Mouse (Mus musculus): Measurements from ENCODE around the gene Gucy2d. TPM values are rescaled to one million over a fixed set of nuclear protein-coding genes. Genes with fewer than 3 reads are reported as not detected.

The Gucy2d gene
- total and polyA plus RNA-seq, 2 experiments from 2014 or later: 0.08 TPM; not detected in 1

DNA sequence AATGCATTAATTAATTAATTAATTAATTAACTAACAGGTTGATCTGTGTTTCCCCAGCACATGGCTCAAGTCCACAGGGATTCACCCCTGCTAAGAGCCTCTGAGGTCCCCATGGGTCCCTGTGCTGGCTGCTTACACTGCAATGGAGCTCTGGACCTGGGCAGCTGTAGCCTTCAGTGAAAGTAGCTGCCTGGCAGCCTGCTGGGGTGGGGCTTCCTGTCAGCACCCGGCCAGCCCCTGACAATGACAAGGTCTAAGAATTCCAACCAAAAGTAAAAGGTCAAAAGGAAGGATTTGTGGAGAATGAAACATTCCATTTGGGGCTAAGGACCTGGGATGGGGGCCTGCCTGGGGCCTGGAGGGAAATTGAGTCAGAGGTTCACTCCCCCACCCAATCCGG, 53.1 kb downstream of the Gucy2d start:
- Histone ChIP-seq H3K36me3 (replicated peaks; ENCODE audit: control insufficient read depth, insufficient read depth, low read length) (no peaks in the 10 kb centered on the region), H3K9ac (replicated peaks; ENCODE audit: low read depth, low read length) (no peak overlapping the region), H3K4me1 (ENCODE audit: control insufficient read depth, insufficient read depth) (0 out of 2 replicates have a peak, but pooled peaks cover 7% of the 10 kb centered on the region), H3K4me2 (ENCODE audit: low read depth, low read length) (no peak overlapping the region), H3K9me3 (replicated peaks; ENCODE audit: control insufficient read depth, low read length) (no peaks in the 10 kb centered on the region), H3K27ac (ENCODE audit: low read depth) (no peak overlapping the region), H3K4me3 (ENCODE audit: low read depth, low read length) (no peak overlapping the region), H3K27me3 (ENCODE audit: control insufficient read depth, insufficient read depth, low read length) (peaks cover 4% of the 10 kb centered on the region; the same call in 1 of the 2 replicates)
- no peak for TF ChIP-seq EP300 (IDR thresholded peaks at IDR 0.05; ENCODE audit: low read depth)
- TF ChIP-seq CTCF (IDR thresholded peaks at IDR 0.05; ENCODE audit: low read depth): no peak
- DNase-seq (ENCODE audit: low spot score): no peak
- no peak for ATAC-seq (ENCODE audit: insufficient read depth, low read depth)
- WGBS: 47% methylated on average over 2 of the region's 2 CpGs

DNA sequence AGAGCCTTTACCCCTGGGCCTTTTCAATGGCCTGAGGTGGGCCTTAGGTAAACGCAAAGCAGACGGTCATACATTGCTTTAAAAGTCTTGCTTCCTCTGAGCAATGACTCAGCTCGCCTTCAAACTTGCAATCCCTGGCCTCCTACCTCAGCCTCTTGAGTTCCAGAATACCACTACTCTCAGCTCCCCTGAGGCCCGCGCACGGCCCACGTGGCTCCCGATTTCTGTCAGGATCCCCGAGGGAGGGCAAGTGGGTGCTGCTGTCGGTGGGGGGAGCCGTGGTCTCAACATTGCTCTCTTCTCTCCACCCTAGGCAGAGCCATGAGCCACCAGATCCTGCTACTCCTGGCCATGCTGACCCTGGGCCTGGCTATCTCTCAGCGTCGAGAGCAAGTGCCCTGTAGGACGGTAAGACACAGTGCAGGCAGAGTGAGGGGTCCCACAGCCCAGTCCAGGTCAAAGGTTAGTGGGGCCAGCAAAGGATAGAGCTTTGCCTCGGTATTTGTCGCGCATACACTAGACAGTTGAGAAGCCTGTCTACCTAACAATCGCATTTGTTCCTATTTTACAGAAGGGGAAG, 53.8 kb downstream of the Gucy2d start:
- 0 out of 2 replicates have a peak, but pooled peaks cover 7% of the 10 kb centered on the region for H3K4me1 ChIP-seq (ENCODE audit: control insufficient read depth, insufficient read depth)
- H3K27me3 ChIP-seq (ENCODE audit: control insufficient read depth, insufficient read depth, low read length): no peaks in the 10 kb centered on the region
- ATAC-seq (ENCODE audit: insufficient read depth, low read depth): no peak
- no peak for DNase-seq (ENCODE audit: low spot score)
- WGBS: 54% methylated on average over 18 of the region's 18 CpGs
- no peak overlapping the region for H3K27ac ChIP-seq (ENCODE audit: low read depth)
- no peak for TF ChIP-seq CTCF (IDR thresholded peaks at IDR 0.05; ENCODE audit: low read depth)
- no peak for TF ChIP-seq EP300 (IDR thresholded peaks at IDR 0.05; ENCODE audit: low read depth)
- no peak overlapping the region for H3K9ac ChIP-seq (replicated peaks; ENCODE audit: low read depth, low read length)
- H3K4me2 ChIP-seq (ENCODE audit: low read depth, low read length): no peak overlapping the region
- H3K4me3 ChIP-seq (ENCODE audit: low read depth, low read length): no peak overlapping the region
- no peaks in the 10 kb centered on the region for H3K9me3 ChIP-seq (replicated peaks; ENCODE audit: control insufficient read depth, low read length)
- no peaks in the 10 kb centered on the region for H3K36me3 ChIP-seq (replicated peaks; ENCODE audit: control insufficient read depth, insufficient read depth, low read length)

DNA sequence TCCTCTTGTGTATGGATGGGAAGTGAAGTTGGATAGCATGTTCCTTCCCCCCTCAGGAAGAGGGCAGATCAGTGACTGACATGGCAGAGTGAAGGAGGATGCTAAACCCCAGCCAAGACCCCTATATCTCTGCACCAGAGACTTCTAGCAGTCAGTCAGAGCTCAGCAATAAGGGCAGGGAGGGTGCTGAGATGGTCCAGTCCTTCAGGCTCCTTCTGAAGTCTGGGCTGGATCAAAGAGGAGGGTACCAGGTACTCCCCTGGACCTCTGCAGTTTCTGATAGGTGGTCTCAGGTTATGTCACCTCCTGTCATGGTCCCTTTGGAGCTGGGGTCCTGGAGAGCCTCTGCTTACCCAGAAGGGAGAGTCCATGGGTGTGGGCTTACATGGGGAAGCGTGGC, 55.4 kb downstream of the Gucy2d start:
- ATAC-seq (ENCODE audit: insufficient read depth, low read depth): no peak
- Histone ChIP-seq H3K4me2 (ENCODE audit: low read depth, low read length) (no peak overlapping the region), H3K9ac (replicated peaks; ENCODE audit: low read depth, low read length) (no peak overlapping the region), H3K4me3 (ENCODE audit: low read depth, low read length) (no peak overlapping the region), H3K4me1 (ENCODE audit: control insufficient read depth, insufficient read depth) (0 out of 2 replicates have a peak, but pooled peaks cover 7% of the 10 kb centered on the region), H3K36me3 (replicated peaks; ENCODE audit: control insufficient read depth, insufficient read depth, low read length) (no peaks in the 10 kb centered on the region), H3K27ac (ENCODE audit: low read depth) (no peak overlapping the region), H3K9me3 (replicated peaks; ENCODE audit: control insufficient read depth, low read length) (no peaks in the 10 kb centered on the region), H3K27me3 (ENCODE audit: control insufficient read depth, insufficient read depth, low read length) (no peaks in the 10 kb centered on the region)
- WGBS: 83% methylated on average over 1 of the region's 1 CpGs
- DNase-seq (ENCODE audit: low spot score): no peak
- no peak for TF ChIP-seq EP300 (IDR thresholded peaks at IDR 0.05; ENCODE audit: low read depth)
- no peak for TF ChIP-seq CTCF (IDR thresholded peaks at IDR 0.05; ENCODE audit: low read depth)

DNA sequence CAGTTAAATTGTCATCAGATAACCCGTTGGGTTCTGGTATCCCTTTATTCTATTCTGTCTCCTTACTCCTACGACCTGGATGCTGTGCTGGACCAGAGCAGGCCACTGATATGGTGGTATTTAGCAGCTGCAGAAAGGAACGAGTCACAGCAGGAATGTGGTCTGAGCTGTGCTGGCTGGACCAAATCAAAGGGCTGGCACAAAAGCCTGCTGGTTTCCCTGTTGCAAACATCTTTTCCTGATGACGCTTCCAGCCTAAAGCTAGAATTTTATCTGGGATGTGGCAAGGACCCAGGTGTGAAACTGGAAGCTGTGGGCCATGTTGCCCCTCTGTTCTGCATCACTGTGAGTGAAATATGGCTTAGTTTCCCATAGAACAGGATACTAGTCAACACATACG, 57.2 kb downstream of the Gucy2d start:
- TF ChIP-seq EP300 (IDR thresholded peaks at IDR 0.05; ENCODE audit: low read depth): no peak
- H3K27ac ChIP-seq (ENCODE audit: low read depth): no peak overlapping the region
- WGBS: 58% methylated on average over 5 of the region's 5 CpGs
- no peak overlapping the region for H3K4me3 ChIP-seq (ENCODE audit: low read depth, low read length)
- ATAC-seq (ENCODE audit: insufficient read depth, low read depth): no peak
- H3K27me3 ChIP-seq (ENCODE audit: control insufficient read depth, insufficient read depth, low read length): no peaks in the 10 kb centered on the region
- no peaks in the 10 kb centered on the region for H3K36me3 ChIP-seq (replicated peaks; ENCODE audit: control insufficient read depth, insufficient read depth, low read length)
- no peak overlapping the region for H3K4me2 ChIP-seq (ENCODE audit: low read depth, low read length)
- no peak for DNase-seq (ENCODE audit: low spot score)
- no peak overlapping the region for H3K9ac ChIP-seq (replicated peaks; ENCODE audit: low read depth, low read length)
- 0 out of 2 replicates have a peak, but pooled peaks cover 7% of the 10 kb centered on the region for H3K4me1 ChIP-seq (ENCODE audit: control insufficient read depth, insufficient read depth)
- H3K9me3 ChIP-seq (replicated peaks; ENCODE audit: control insufficient read depth, low read length): no peaks in the 10 kb centered on the region

DNA sequence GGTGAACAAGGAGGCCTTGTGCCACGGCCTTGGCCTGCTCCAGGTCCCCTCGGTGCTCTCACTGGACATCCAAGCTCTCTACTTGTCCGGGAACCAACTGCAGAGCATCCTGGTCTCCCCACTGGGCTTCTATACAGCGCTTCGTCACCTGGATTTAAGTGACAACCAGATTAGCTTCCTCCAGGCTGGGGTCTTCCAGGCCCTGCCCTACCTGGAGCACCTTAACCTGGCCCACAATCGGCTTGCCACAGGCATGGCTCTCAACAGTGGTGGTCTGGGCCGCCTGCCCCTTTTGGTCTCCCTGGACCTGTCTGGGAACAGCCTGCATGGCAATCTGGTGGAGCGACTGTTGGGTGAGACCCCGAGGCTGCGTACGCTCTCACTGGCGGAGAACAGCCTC, 57.9 kb downstream of the Gucy2d start:
- DNase-seq (ENCODE audit: low spot score) (no peak), ATAC-seq (ENCODE audit: insufficient read depth, low read depth) (no peak)
- 91% methylated on average over 12 of the region's 12 CpGs for WGBS
- no peak overlapping the region for H3K4me3 ChIP-seq (ENCODE audit: low read depth, low read length)
- no peak overlapping the region for H3K4me2 ChIP-seq (ENCODE audit: low read depth, low read length)
- H3K9ac ChIP-seq (replicated peaks; ENCODE audit: low read depth, low read length): no peak overlapping the region
- peaks cover 10% of the 10 kb centered on the region; the same call in 1 of the 2 replicates for H3K4me1 ChIP-seq (ENCODE audit: control insufficient read depth, insufficient read depth)
- H3K27me3 ChIP-seq (ENCODE audit: control insufficient read depth, insufficient read depth, low read length): no peaks in the 10 kb centered on the region
- H3K36me3 ChIP-seq (replicated peaks; ENCODE audit: control insufficient read depth, insufficient read depth, low read length): no peaks in the 10 kb centered on the region
- TF ChIP-seq EP300 (IDR thresholded peaks at IDR 0.05; ENCODE audit: low read depth) (no peak), CTCF (IDR thresholded peaks at IDR 0.05; ENCODE audit: low read depth) (no peak)
- H3K9me3 ChIP-seq (replicated peaks; ENCODE audit: control insufficient read depth, low read length): no peaks in the 10 kb centered on the region
- no peak overlapping the region for H3K27ac ChIP-seq (ENCODE audit: low read depth)
